Mouse (Mus musculus): Measurements from ENCODE around the gene Eva1a.

Eva1a gene

GRCm38 (mm10) chr6:82066515-82067081, 25.8 kb downstream of the Eva1a start:
- no peak for DNase-seq (ENCODE audit: low spot score in 2 of 2)

- no peak for DNase-seq (ENCODE audit: low spot score in 2 of 2)
Measured at GRCm38 (mm10) chr6:82070459-82070858, 29.6 kb downstream of the Eva1a start.

GRCm38 (mm10) chr6:82073011-82073410, 32.2 kb downstream of the Eva1a start:
- no peak for DNase-seq (ENCODE audit: low spot score in 2 of 2)

- no peak for DNase-seq (ENCODE audit: low spot score in 2 of 2)
Measured at GRCm38 (mm10) chr6:82073567-82073966, 32.7 kb downstream of the Eva1a start.

GRCm38 (mm10) chr6:82076364-82076763, 35.5 kb downstream of the Eva1a start:
- DNase-seq (ENCODE audit: low spot score in 2 of 2) = no peak

GRCm38 (mm10) chr6:82078875-82079274, 38.0 kb downstream of the Eva1a start:
- DNase-seq (ENCODE audit: low spot score in 2 of 2) = no peak

GRCm38 (mm10) chr6:82083655-82084054, 42.8 kb downstream of the Eva1a start:
- no peak for DNase-seq (ENCODE audit: low spot score in 2 of 2)

GRCm38 (mm10) chr6:82084235-82084634, 43.4 kb downstream of the Eva1a start:
- DNase-seq (ENCODE audit: low spot score in 2 of 2) = no peak

GRCm38 (mm10) chr6:82085313-82085908, 44.6 kb downstream of the Eva1a start:
- DNase-seq (ENCODE audit: low spot score in 2 of 2) = no peak

GRCm38 (mm10) chr6:82088133-82088532, 47.3 kb downstream of the Eva1a start:
- DNase-seq (ENCODE audit: low spot score in 2 of 2) = no peak

- DNase-seq (ENCODE audit: low spot score in 2 of 2) = no peak
Measured at GRCm38 (mm10) chr6:82091773-82092172, 50.9 kb downstream of the Eva1a start.

- DNase-seq (ENCODE audit: low spot score in 2 of 2) = no peak
Measured at GRCm38 (mm10) chr6:82097705-82098104, 56.9 kb downstream of the Eva1a start.

GRCm38 (mm10) chr6:82098456-82098855, 57.6 kb downstream of the Eva1a start:
- DNase-seq (ENCODE audit: low spot score in 2 of 2) = no peak

GRCm38 (mm10) chr6:82110473-82110872, 69.6 kb downstream of the Eva1a start:
- DNase-seq (ENCODE audit: low spot score in 2 of 2) = peak in 1 of 2 experiments; percentile 4

- peak in 1 of 2 experiments; percentile 3 for DNase-seq (ENCODE audit: low spot score in 2 of 2)
Measured at GRCm38 (mm10) chr6:82111111-82111510, 70.3 kb downstream of the Eva1a start.

- DNase-seq (ENCODE audit: low spot score in 2 of 2) = no peak
Measured at GRCm38 (mm10) chr6:82111540-82111939, 70.7 kb downstream of the Eva1a start.

- no peak for DNase-seq (ENCODE audit: low spot score in 2 of 2)
Measured at GRCm38 (mm10) chr6:82112127-82113090, 71.6 kb downstream of the Eva1a start.

GRCm38 (mm10) chr6:82115335-82115965, 74.6 kb downstream of the Eva1a start:
- DNase-seq (ENCODE audit: low spot score in 2 of 2) = no peak

GRCm38 (mm10) chr6:82116176-82116575, 75.3 kb downstream of the Eva1a start:
- DNase-seq (ENCODE audit: low spot score in 2 of 2) = no peak

- DNase-seq (ENCODE audit: low spot score in 2 of 2) = no peak
Measured at GRCm38 (mm10) chr6:82117871-82118270, 77.0 kb downstream of the Eva1a start.

GRCm38 (mm10) chr6:82119322-82120162, 78.7 kb downstream of the Eva1a start:
- DNase-seq (ENCODE audit: low spot score in 2 of 2) = peak in 1 of 2 experiments; percentile 35

Data from spleen, postnatal 10 days (tissue).